Mouse (Mus musculus): ENCODE results near the gene Olfr1495. TPM values are rescaled to one million over a fixed set of nuclear protein-coding genes. Genes with fewer than 3 reads are reported as not detected.

Gene Olfr1495
- not detected in 2 replicates for polyA plus RNA-seq (2015; fragmentation: Nextera tagmentation; extraction: Ambion mirVana)

GRCm38 (mm10) chr19:13764306-13764705 is at the start of gene Olfr1495:
Gene Olfr1495, plus strand, starts transcription at chr19:13764606.

DNA sequence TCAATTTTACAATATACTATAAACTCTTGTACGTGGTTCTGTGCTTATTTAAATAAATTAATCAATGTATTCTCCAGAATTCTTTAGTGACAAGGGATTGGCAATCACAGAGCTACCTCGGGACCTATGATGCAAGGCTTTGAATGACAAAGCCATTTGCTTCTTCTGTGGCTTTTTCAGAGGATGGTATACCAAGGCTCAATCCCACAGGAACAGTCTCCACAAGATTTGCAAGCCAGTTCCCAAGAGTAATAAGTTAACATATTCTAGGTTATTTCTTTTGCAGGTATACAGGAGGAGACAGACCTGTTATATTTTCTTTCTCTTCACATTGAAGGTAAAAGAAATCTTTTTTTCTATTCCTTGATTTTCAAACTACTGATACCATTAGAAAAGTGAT is 41.4 kb upstream of the Olfr1495 start, which contains the start of gene Olfr1493-ps1:
Olfr1493-ps1 (plus strand) TSS at position 301 of the 400 bp plus-strand sequence.

GRCm38 (mm10) chr19:13739428-13739827 is 25.0 kb upstream of the Olfr1495 start, which contains the start of gene Olfr1494:
Gene Olfr1494, plus strand, starts transcription at chr19:13739728.

DNA sequence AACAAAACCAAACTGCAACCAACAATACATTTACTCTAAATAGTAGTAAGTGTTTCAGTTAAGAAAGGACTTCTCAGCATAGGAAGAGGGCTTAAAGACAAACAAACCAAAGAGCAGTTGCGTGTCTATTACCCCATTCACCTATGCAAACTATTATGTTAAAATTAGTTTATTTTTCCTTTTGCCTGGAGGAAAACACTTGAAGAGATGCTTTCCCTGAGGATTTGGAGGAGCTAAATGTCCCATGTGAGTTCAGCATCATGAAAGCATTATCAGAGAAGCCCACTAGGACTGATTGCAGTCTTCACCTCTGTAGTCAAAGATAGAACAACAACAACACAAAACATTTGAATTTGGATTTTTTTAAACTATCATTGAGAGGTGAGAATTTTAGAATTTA is 13.2 kb downstream of the Olfr1495 start, which contains the start of gene Olfr1496:
Olfr1496 (plus strand) TSS at position 301 of the 400 bp plus-strand sequence.

DNA sequence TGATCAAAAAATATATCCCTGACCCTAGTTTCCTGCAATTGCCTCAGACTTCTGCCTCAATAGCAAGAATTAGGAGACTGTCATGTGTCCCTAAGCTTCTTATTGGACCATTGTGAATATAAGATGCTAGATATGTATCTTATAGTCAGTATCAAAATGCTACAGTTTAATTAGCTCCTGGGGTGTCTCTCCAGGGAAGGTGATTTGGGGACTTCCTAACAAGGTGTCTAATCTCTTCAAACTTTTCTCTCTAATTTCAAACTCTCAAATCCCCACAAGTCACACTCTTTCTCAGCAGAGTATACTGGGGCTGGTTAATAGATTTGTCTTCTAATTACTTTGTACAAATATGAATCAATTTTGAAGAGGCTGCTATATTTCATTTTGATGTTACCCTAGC is 33.7 kb downstream of the Olfr1495 start, which contains the start of gene Olfr1497:
Olfr1497 (minus strand) TSS at position 101 of the 400 bp plus-strand sequence.

DNA sequence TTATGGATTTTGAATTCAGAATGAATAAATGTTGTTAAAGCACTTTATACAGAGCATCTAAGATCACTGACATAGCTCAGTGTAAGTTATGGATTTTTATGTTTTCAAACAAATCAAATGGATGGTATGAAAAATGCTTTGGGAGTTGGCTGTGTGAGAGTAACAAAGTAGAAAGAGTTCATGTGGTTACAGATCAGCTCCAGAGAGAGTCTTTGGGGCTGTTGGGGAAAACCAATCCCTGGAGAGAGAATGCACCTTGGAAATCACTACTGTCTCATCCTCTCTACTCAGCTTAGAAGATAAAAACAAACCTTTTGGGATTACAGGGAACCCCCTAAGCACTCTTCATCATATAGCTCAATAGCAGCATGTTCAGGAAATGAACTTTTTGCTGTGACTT is 54.9 kb downstream of the Olfr1495 start, which contains the start of gene Olfr1499:
Olfr1499 (minus strand) TSS at position 101 of the 400 bp plus-strand sequence.

Other genes starting within 250 kb of the Olfr1495 start
- gene Olfr1480, start 236.7 kb upstream of the Olfr1495 start, polyA plus RNA-seq (2015; fragmentation: Nextera tagmentation; extraction: Ambion mirVana): not detected in 2 replicates
- gene Olfr1484, start 181.1 kb upstream of the Olfr1495 start, polyA plus RNA-seq (2015; fragmentation: Nextera tagmentation; extraction: Ambion mirVana): not detected in 2 replicates
- not detected in 2 replicates for gene Olfr1487, start 147.2 kb upstream of the Olfr1495 start, polyA plus RNA-seq (2015; fragmentation: Nextera tagmentation; extraction: Ambion mirVana)
- not detected in 2 replicates for gene Olfr1489, start 133.0 kb upstream of the Olfr1495 start, polyA plus RNA-seq (2015; fragmentation: Nextera tagmentation; extraction: Ambion mirVana)
- not detected in 2 replicates for gene Olfr1490, start 113.5 kb upstream of the Olfr1495 start, polyA plus RNA-seq (2015; fragmentation: Nextera tagmentation; extraction: Ambion mirVana)
- not detected in 2 replicates for gene Olfr1491, start 67.3 kb upstream of the Olfr1495 start, polyA plus RNA-seq (2015; fragmentation: Nextera tagmentation; extraction: Ambion mirVana)
- not detected in 2 replicates for gene Olfr1493-ps1, start 41.3 kb upstream of the Olfr1495 start, polyA plus RNA-seq (2015; fragmentation: Nextera tagmentation; extraction: Ambion mirVana)
- gene Olfr1494, start 24.9 kb upstream of the Olfr1495 start, polyA plus RNA-seq (2015; fragmentation: Nextera tagmentation; extraction: Ambion mirVana): not detected in 2 replicates
- not detected in 2 replicates for gene Olfr1496, start 13.3 kb downstream of the Olfr1495 start, polyA plus RNA-seq (2015; fragmentation: Nextera tagmentation; extraction: Ambion mirVana)
- gene Olfr1497, start 33.6 kb downstream of the Olfr1495 start, polyA plus RNA-seq (2015; fragmentation: Nextera tagmentation; extraction: Ambion mirVana): not detected in 2 replicates
- gene Olfr1499, start 54.8 kb downstream of the Olfr1495 start, polyA plus RNA-seq (2015; fragmentation: Nextera tagmentation; extraction: Ambion mirVana): not detected in 2 replicates
- not detected in 2 replicates for gene Olfr1500, start 65.9 kb downstream of the Olfr1495 start, polyA plus RNA-seq (2015; fragmentation: Nextera tagmentation; extraction: Ambion mirVana)
- not detected in 2 replicates for gene Olfr1501, start 86.1 kb downstream of the Olfr1495 start, polyA plus RNA-seq (2015; fragmentation: Nextera tagmentation; extraction: Ambion mirVana)
- not detected in 2 replicates for gene Olfr1502, start 97.2 kb downstream of the Olfr1495 start, polyA plus RNA-seq (2015; fragmentation: Nextera tagmentation; extraction: Ambion mirVana)
- gene Olfr1504, start 133.3 kb downstream of the Olfr1495 start, polyA plus RNA-seq (2015; fragmentation: Nextera tagmentation; extraction: Ambion mirVana): not detected in 2 replicates
- gene Olfr1505, start 148.9 kb downstream of the Olfr1495 start, polyA plus RNA-seq (2015; fragmentation: Nextera tagmentation; extraction: Ambion mirVana): not detected in 2 replicates

Data from neural tube, postnatal 0 days (tissue).